Mouse (Mus musculus): Measurements from ENCODE around the gene Plekha4. TPM values are rescaled to one million over a fixed set of nuclear protein-coding genes. Genes with fewer than 3 reads are reported as not detected.

Gene Plekha4
- total RNA-seq, 2 experiments from 2014 or later = 0.77 to 0.86 TPM

DNA sequence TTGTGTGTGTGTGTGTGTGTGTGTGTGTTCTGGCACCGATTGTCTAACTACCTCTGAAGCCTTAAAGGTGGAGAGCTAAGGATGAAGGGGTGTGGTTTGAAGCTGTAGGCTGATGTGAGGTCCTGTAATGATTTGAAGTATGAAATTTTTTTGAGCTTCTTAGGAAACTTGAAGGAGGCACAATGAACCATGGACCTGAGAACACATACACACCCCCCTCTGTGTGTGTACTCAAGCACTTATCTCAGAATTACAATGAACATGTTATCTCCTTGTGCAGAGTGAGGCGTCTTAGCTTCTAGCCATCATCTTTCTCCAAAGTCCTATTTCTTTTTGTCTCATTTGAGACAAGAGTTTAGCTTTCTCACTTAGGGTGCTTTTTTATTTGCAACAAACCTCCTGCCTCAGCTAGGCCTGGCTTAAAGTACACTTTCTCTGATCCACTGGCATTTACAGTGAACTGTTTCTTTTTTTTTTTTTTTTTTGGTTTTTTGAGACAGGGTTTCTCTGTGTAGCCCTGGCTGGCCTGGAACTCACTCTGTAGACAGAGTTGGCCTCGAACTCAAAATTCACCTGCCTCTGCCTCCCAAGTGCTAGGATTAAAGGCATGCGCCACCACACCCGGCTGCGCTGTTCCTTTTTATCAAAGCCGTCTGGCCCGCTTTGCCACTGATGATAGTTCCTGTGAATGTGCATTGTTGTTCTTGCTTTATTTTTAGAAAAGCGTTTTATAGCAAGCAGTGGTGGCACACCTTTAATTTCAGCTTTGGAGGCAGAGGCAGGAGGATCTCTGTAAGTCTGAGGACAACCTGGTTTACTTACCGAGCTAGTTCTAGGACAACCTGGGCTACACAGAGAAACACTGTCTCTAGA lies 42.7 kb downstream of the Plekha4 start:
- DNase-seq = no peak

DNA sequence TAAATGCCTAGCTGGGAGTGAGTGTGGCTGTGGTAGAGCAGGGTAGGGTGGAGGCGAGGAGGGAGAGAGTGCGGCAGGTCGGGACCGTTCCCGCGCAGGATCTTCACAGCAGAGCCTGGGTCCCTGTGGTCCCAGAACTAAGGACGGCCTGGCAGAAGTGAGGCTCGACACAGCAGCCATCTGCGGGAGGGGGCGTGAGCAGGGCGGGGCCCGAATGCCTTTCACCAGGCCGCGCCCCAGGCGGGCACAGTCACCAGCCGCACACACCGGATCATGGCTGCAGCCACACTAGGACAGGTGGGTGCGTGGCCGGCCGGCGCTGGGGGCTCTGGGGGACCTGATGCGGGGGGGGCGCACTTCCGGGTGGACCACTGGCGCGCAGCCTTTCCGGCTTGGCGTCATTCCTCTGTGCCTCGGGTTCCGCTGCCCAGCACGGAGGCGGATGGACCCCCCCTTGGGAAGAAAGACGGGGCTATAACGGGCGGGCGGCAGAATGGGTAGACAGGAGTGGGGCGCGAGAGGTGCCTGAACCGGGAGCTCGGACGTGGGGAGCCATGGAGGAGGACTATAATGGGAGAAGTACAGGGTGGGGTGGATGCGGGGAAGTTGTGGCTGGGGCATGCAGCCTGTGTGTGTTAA lies 44.1 kb downstream of the Plekha4 start, which contains the start of gene Bcat2:
Gene Bcat2, plus strand, starts transcription at position 51 of the 639 bp plus-strand sequence.
- DNase-seq = peak; percentile 59 to 63

DNA sequence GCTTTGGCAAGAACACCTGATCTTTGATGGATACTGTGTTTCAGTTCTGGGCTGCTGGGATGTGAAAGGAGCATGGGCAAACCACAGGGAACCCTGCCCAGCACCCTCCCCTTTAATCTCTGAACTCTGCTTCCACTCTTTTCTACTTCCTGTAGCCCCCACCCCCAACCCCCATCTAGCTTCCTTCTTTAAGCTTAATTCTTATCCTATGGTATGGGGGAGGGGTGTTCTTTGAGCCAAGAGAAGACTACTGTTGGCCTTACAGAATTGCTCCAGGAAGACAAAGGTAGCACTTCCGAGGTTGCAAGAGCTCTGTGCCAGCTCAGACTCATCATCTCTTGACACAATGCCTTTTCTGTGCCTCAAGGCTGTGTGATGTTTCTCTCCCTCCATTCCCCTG lies 45.8 kb downstream of the Plekha4 start:
- DNase-seq = no peak

DNA sequence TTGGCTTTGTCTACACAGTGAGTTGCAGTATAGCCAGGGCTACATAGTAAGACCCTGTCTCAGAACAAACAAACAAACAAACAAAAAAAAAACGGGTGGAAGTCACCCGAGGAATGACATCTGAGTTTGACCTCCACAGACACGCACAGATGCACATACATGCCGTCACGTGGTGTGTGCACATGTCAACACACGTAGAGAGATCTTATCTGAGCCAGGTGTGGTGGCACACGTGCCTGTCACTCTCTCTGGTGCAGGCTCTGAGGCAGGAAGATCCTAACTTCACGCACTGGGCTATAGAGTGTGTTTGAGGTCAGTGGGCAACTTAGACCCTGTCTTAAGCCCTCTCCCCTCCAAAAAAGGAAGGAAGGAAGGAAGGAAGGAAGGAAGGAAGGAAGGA lies 47.8 kb downstream of the Plekha4 start:
- DNase-seq = no peak

DNA sequence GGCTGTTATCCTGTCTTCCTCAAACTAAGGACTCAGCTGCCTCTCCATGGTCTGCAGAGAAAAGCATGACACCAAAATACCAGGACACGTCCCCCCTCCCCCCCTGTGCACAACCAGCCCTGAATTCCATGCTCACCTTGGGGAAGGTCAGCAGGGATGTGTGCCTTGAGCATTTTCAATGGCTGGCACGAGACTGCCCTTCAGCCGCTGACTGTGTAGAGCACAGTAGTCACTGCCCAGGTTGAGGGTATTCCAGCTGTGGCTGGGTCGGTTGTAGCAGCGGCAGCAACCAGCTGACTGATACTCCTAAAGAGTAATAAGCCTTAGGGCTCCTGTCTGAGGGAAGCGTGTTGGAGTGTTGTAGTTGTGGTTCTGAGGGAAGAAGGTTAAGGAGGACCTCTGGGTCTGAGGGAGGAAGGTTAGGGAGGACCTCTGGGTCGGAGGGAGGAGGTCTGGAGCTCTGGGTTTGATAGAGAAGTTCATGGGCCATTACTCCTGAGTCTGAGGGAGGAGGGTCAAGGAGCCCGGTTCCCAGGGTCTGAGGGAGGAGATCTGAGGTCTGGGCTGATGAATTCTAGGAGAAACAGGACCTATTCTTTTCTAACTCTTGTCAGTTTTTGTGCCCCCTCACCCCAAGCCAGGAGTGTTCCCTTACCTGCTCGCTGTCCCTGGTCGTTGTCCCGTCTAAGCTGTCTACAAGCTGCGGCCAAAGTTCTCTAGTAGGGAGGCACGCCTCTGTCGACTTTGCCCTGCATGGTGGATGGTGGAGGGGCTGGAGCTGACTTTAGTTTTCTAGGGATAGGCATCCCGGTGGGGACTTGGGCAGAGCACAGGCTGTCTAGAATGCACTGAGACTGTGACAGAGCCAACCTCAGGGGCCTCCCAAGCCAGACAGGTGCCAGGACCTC lies 48.6 kb downstream of the Plekha4 start:
- DNase-seq = no peak

DNA sequence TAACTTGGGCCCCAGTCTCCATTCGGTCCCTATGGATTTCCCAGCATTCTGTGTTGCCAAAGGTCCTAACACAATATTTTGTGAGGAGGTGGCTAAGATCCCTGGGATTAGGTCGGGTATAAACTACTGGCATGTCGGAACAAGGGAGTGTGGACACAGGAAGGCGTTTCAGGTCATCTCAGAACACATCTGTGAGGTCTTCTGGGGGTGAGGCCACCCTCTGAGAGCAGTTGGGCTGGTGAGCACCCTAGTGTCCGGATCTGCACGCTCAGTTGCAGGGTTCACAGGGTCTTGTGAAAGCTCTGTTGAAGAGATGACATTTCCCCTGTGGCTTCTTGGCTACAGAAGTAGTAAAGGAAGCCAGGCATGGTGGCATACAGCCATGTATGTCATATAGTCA lies 59.8 kb downstream of the Plekha4 start:
- no peak for DNase-seq

DNA sequence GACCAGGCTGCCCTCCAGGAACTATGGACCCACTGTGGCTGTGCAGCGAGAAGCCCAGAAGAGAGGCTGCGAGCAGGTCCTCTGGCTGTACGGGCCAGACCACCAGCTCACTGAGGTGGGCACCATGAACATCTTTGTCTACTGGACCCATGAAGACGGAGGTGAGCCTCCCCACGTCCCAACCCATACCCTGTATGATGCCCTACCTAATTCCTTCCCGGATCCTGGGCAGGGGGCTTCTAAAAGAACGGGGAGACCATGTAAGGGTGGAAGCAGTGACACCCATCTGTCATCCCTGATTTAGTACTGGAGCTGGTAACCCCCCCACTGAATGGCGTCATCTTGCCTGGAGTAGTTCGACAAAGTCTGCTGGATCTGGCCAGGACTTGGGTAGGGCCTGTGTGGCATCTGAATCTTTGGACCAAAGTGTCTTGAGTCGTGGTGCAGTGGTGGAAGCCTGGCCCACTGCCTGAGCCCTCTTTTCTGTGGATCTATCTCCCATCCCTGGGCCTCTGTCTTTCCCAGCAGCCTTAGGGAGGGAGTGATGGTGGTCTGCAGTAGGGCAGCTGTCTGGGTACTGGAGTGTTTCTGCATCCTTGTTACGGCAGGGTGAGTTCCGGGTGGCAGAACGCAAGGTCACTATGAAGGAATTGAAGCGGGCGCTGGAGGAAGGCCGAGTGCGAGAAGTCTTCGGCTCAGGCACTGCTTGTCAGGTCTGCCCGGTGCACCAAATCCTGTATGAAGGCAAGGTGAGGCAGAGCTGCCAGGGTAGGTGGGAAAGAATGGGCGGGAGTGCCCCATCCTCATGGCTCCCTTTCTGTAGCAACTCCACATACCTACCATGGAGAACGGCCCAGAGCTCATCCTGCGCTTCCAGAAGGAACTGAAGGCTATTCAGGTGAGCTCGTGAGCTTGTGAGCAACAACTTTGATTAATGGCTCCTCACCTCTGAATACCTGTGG lies 61.8 kb downstream of the Plekha4 start:
- DNase-seq = no peak

DNA sequence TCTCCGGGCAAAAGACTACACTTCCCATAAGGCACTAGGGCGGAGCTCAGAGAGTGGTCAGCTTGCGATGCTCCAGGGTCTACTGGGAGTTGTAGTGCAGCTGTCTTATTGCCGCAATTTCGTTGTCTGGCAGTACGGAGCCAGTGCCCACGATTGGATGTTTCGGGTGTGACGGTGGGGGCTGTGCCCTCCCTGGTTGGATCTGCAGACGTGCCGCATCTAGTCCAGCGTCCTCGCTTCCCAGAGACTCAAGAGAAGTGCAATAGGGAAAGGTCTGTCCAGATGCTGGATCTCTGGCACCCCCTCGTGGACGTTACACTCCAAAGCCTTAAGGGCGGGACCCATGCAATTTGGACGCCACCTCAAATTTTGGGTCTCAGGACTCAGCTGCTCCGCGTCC lies 63.0 kb downstream of the Plekha4 start:
- peak; percentile 96 for DNase-seq

DNA sequence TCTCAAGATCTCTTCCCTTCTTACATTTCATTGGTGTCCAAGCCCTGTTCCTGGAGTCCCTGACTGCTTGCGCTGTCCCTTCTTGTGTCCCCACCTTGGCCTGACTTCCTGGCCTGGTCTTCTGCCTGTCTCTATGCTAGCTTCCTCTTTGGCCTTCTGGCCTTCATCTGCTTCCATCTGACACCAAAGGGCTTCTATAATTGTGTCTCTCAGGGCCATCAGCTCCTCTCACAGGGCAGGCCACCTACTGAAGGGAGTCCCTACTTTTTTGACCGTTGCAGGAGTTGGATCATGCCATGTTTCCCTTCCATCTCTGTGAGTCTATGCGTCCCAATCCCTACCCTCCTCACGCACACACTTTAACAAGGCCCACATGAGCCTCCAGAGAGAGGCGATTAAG lies 63.8 kb downstream of the Plekha4 start:
- DNase-seq = no peak

DNA sequence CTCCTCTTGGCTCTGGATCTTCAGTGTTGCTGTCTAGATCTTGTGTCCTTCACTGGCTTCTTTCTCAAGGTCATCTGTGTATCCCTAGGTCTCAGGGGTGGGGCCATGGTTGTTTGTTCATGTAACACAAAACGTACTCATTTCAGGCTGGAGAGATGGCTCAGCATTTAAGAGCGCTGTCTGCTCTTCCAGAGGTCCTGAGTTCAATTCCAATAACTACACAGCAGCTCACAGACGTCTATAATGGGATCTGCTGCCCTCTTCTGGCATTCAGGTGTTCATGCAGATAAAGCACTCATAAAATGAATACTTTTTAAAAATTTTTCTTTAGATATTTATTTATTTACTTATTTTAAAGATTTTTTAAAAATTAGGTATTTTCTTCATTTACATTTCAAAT lies 64.7 kb downstream of the Plekha4 start:
- no peak for DNase-seq

DNA sequence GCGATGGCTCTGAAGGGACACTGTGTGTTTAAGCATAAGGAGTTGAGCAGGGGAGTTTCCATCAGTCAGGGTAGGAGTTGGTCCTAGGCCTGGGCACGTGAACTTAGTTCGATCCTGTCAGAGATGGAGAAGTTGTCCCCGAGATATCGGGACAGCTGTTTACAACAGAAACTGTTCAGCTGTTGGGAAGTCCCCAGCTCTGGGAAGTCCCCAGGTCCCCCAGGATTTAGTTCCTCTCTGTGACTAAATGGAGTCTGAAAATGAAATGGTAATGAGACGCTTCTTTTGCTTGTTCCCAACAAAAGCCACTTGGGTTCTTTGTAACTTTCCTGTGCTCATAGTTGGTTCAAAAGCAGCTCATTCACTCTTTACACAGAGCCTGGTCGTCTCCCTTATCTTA lies 65.8 kb downstream of the Plekha4 start:
- no peak for DNase-seq

DNA sequence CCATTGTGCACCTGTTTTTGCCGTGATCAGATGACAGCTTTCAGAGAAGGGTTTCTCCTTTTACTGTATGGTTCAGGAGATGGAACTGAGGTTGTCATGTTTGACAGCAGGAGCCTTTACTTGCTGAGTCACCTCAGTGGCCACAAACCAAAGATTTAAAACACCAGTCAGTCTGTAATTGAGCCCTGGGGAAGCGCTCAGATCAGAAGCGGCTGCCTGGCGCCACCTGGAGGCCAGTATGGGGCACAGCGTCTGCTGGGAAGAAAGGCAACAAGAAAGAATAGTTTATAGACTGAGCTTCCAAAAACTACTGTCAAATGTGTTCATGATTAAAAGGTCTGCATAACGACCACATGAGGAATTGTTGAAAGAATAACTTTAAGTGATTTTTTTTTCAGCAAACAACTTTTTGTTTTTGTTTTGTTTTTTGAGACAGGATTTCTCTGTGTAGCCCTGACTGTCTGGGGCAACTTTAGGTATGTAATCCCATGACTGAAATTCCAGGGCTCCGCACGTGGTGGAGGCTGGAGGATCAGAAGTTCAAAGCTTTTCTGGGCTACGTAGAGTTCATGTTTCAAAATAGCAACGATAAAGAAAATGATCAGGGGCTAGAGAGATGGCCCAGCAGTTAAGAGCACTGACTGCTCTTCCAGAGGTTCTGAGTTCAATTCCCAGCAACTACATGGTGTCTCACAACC lies 67.1 kb downstream of the Plekha4 start:
- DNase-seq = peak; percentile 43 to 71

DNA sequence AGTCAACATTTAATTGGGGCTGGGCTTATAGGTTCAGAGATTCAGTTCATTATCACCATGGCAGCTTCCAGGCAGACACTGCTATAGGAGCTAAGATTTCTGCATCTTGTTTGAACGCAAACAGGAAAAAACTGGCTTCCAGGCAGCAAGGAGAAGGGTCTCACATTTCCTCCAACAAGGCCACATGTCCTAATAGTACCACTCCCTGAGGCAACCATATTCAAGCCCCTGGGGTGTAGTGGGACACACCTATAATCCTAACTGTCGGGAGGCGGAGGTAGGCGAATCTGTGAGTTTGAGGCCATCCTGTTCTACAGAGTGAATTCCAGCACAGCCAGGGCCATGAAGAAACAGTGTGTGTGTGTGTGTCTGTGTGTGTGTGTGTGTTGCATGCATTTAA lies 69.0 kb downstream of the Plekha4 start:
- DNase-seq = no peak

DNA sequence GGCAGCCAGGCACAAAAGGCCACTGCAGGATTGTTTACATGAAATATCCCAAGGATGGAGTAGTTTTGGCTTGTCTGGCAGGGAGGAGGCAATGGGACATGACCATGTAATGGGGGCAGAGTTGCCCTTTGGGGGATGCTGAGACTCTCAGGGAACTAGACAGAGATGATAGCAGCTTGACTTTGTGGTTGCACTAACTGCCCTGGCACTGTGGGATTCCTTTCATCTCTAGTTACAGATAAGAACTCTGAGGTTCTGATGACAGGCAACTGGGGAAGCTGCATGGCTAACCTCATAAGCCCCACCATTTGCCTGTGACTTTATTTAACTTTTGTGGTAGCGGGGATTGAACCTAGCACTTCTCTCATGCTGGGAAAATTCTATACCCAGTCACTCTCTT lies 70.0 kb downstream of the Plekha4 start:
- DNase-seq = no peak

DNA sequence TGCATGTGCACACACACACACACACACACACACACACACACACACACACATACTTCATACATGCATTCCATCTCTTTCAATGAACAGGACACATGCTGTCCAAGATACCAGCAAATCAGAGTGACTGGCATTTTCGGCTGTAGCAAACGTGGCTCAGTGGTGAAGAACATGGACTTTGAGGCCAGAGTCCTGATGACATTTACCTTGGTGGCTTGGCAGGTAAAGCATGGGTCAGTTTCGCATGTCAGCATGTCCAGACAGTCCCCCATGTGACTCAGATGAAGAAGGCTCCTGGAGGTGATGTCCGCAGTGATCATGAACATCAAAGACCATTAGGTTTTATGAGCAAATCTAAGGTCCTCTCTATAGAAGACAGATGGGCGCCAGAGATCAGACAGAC lies 70.9 kb downstream of the Plekha4 start:
- no peak for DNase-seq

DNA sequence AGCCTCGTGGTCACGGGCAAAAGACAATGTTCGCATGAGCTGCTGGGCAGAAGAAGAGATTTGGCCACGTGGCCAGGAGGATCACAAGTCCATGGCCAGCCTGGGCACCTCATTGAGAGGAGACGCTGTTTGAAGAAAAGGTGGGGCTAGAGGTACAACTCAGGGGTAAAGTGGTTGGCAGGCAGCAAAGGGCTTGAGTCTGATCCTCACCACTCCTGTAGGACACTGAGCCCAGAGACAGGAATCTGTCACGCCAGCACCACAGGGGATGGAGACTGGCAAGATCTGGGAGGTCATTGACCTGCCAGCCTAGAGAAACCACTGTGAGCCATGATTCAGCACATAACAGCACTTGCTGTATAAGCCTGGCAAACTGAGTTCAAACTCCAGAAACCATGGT lies 71.4 kb downstream of the Plekha4 start:
- DNase-seq = no peak

DNA sequence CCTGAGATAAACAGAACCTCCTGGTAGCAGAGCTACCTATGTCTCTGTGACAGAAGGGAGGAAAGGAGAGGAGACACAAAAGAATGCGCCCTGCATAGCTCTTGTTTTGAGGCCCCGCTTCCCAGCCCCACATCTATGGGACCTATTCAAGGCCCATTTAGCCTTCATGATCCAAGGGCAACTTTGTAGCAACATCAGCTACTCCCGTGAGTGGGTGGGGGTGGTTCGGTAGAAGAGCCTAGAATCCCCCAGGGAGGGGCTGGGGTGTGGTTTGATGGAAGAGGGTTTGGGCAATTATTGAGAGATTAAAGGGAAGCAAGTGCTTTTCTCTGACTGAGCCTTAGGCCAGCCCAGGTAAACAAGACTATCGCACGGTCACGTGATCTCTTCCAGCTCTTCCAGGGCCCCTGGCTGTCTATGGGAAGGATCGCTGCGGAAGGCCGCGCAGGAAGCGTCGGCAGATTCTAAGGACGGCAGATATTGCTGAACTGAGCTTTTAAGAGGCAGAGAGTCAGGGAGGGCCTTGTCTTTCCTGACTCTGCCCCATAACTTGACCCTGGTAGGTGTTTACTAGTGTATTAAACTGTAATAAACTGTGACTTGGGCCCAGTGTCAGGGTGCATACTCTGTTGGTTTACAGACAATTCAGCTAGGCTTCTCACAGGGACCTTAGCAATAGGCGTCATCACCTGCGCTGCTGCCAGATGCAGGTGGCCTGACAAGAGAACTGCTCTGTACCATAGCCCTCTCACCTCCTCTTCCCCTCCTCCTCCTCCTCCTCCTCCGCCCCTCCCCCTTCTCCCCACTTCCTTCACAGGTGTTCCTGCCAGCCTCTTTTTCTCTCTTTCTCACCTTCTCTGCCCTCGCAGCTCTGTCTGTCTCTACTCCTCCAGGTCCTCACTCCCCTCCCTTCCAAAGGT lies 73.1 kb downstream of the Plekha4 start:
- DNase-seq = no peak
